Mouse (Mus musculus): ENCODE results near the gene Ccna2.

DNA sequence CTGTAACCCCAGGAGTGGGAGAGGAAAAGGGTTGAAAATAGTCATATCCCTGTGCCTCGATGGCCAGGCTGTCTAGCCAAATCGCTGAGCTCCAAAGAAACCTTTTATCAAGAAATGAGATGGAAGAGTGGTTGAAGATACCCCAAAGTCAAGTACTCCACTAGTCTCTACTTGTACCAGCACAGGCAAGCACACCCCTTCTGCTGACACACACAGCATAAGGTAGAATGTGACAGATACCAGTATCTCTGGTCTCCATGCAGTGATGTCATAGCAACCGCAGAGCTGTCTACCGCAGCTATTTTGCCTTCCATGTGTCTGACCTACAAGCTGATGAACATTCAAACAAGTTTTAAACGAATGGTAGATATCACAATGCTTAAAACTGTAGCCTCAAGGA is 2.1 kb downstream of the Ccna2 start:
- TF ChIP-seq CTCF (IDR thresholded peaks at IDR 0.05; ENCODE audit: low read depth, low read length), result no peak
- no peak for TF ChIP-seq POLR2A (IDR thresholded peaks at IDR 0.05; ENCODE audit: extremely low read depth, insufficient read depth, low read length)
